Mouse (Mus musculus) small intestine, adult 2 months (tissue): ENCODE data around the gene Prkaca.

Experiments used
- CTCF ChIP-seq: fragments of 200-500 bp; IDR thresholded peaks from 2 replicates; pipeline ENCODE4 v1.5.1; 2012; ENCODE audit warnings: low read depth, mild to moderate bottlenecking, control low read depth, inconsistent platforms, low read length, moderate library complexity, mixed read lengths; ENCODE audit not compliant: insufficient replicate concordance, insufficient read length; ENCODE audit errors: extremely low read depth
- POLR2A ChIP-seq: fragments of 200-500 bp; IDR thresholded peaks from 2 replicates; pipeline ENCODE4 v1.6.1; 2012; ENCODE audit warnings: low read depth, mild to moderate bottlenecking, control low read depth, inconsistent platforms, low read length, moderate library complexity

DNA sequence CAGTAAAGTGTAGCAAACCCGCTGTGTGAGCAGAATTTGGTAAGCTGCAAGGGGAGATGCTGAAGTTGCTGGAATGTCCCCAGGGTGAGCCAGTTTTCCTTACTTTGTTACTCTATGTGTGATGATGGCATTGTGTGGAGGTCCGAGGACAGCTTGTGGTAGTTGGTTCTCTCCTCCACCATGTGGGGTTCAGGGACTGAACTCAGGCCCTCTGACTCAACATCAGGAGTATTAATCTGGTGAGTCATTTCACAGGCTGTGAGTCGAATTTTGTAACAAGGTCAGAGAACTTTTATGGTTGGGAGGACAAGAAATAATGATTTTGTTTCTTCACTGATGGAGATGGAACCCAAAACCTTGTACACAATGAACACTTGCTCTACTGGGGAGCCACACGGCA is 60.0 kb downstream of the Prkaca start:
- no peak for TF ChIP-seq CTCF
- TF ChIP-seq POLR2A = no peak
